Mouse (Mus musculus): ENCODE results near the gene Vezt.

Vezt gene

DNA sequence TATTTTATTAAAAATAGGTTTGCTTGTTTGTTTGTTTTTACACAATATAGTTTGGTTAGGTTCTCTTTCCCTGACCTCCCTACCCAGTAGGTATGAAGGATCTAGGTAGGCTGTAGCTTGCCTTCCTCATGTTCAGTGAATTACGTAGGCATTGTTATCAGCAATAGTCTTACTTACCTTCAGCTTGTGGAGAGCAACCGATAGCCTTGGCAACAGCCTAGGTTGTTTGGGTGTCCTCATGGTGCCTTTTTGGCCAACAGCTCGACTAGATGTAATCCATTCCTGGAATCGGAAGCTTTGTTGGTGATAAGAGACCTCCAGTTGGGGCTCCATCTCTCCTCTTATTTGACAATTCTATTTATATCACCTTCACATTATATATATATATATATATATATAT lies 114.5 kb downstream of the Vezt start:
- in situ Hi-C loops (cut with MboI; ENCODE audit: low pct_unique_long_range_greater_than_20kb in 1 of 2, low sequenced_read_pairs in 2 of 2, unreplicated experiment in 1 of 2): no loop called here

GRCm38 (mm10) chr10:93919227-93919626 lies 116.4 kb downstream of the Vezt start:
- in situ Hi-C loops (cut with MboI; ENCODE audit: low pct_unique_long_range_greater_than_20kb in 1 of 2, low sequenced_read_pairs in 2 of 2, unreplicated experiment in 1 of 2): no loop called here

DNA sequence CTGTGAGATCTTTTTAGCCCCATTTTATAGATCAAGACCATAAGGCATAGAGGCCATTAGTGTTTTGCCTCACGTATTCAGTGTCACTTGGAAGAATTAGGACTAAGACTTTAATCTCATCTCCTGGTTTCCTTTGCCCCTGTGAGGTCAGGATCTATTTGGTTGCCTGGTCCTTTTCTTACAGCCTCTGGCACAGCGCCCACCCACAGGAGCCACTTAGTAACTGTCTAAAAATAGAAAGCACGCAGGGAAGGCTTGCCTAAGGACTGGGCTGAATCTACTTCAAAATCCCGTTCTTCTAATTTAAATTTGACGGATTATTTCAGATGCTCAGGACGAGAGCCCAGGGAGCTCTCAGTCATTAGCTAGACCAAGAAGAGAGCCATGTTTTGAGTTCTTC lies 116.9 kb downstream of the Vezt start:
- in situ Hi-C loops (cut with MboI; ENCODE audit: low pct_unique_long_range_greater_than_20kb in 1 of 2, low sequenced_read_pairs in 2 of 2, unreplicated experiment in 1 of 2): no loop called here

GRCm38 (mm10) chr10:93918087-93918486 lies 117.5 kb downstream of the Vezt start:
- in situ Hi-C loops (cut with MboI; ENCODE audit: low pct_unique_long_range_greater_than_20kb in 1 of 2, low sequenced_read_pairs in 2 of 2, unreplicated experiment in 1 of 2): no loop called here

DNA sequence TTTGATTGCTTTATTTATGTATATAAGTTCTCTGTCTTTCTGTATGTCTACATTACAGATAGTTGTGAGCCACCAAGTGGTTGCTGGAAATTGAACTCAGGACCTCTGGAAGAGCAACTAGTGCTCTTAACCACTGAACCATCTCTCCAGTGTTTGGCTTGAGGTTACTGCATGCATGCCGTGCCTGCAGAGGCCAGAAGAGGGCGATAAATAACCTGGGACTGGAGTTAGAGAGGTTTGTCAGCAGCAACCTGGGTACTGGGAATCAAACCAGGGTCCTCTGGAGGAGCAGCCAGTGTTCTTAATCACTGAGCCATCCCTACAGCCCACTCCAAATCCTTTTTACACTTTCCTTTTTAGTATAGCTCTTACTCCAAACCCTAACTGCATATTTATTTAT lies 118.8 kb downstream of the Vezt start:
- in situ Hi-C loops (cut with MboI; ENCODE audit: low pct_unique_long_range_greater_than_20kb in 1 of 2, low sequenced_read_pairs in 2 of 2, unreplicated experiment in 1 of 2): no loop called here

GRCm38 (mm10) chr10:93915531-93916275 lies 119.9 kb downstream of the Vezt start:
- in situ Hi-C loops (cut with MboI; ENCODE audit: low pct_unique_long_range_greater_than_20kb in 1 of 2, low sequenced_read_pairs in 2 of 2, unreplicated experiment in 1 of 2): no loop called here

DNA sequence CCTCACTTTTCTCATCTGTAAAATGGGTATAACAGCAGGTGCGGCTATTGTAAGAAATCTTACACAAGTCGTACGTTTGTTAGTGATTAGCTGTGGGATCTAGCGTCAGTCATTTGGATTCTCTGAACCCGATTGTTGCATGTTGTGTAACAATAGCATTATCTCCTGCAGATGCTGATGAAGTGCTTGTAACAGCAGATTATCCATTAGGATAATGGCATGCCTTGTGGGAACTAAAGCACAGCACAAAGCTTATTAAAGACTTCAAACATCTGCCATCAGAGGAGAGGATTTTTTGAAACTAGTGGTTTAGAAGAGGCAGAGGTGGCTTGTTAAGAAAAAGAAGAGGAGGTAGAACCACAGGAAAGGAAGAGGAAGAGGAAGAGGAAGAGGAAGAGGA lies 122.1 kb downstream of the Vezt start:
- in situ Hi-C loops (cut with MboI; ENCODE audit: low pct_unique_long_range_greater_than_20kb in 1 of 2, low sequenced_read_pairs in 2 of 2, unreplicated experiment in 1 of 2): no loop called here

- in situ Hi-C loops (cut with MboI; ENCODE audit: low pct_unique_long_range_greater_than_20kb in 1 of 2, low sequenced_read_pairs in 2 of 2, unreplicated experiment in 1 of 2): no loop called here
Measured at GRCm38 (mm10) chr10:93912917-93913316, 122.7 kb downstream of the Vezt start.

GRCm38 (mm10) chr10:93912136-93912855 lies 123.3 kb downstream of the Vezt start:
- in situ Hi-C loops (cut with MboI; ENCODE audit: low pct_unique_long_range_greater_than_20kb in 1 of 2, low sequenced_read_pairs in 2 of 2, unreplicated experiment in 1 of 2): no loop called here

DNA sequence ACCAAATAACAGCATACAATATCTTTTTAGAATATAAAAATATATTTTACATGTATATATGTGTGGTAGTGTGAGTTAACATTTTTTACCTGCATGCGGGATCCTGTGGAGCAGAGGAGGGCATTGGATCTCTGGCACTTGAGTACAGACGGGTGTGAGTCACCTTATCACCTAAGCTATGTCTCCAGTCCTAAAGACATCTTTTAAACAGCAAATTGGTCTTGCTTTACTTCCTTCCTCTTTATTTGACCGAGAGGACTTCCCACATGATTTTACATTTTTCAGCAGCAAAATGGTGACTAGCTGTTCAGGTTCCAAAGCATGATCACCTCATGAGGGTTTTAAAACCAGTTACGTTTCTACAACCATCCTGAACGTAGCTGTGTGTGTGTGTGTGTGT lies 124.3 kb downstream of the Vezt start:
- in situ Hi-C loops (cut with MboI; ENCODE audit: low pct_unique_long_range_greater_than_20kb in 1 of 2, low sequenced_read_pairs in 2 of 2, unreplicated experiment in 1 of 2): no loop called here

- in situ Hi-C loops (cut with MboI; ENCODE audit: low pct_unique_long_range_greater_than_20kb in 1 of 2, low sequenced_read_pairs in 2 of 2, unreplicated experiment in 1 of 2): no loop called here
Measured at GRCm38 (mm10) chr10:93909811-93910446, 125.7 kb downstream of the Vezt start.

DNA sequence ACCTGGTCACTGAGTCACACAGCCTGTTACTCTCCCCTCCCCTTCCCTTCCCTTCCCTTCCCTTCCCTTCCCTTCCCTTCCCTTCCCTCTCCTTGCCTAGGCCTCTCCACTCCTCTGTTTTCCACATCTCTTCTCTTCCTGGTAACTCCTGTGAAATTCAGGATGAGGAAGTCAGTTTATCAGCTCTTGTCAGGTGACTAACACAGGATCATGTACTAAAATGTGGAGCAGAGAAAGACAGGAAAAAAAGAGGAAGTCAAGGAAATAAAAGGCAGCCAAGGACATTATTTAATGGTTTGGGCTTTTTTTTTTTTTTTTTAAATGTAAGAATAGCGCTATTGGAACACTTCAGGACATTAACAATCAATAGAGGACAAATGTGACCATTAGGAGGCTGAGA lies 126.6 kb downstream of the Vezt start:
- in situ Hi-C loops (cut with MboI; ENCODE audit: low pct_unique_long_range_greater_than_20kb in 1 of 2, low sequenced_read_pairs in 2 of 2, unreplicated experiment in 1 of 2): no loop called here

DNA sequence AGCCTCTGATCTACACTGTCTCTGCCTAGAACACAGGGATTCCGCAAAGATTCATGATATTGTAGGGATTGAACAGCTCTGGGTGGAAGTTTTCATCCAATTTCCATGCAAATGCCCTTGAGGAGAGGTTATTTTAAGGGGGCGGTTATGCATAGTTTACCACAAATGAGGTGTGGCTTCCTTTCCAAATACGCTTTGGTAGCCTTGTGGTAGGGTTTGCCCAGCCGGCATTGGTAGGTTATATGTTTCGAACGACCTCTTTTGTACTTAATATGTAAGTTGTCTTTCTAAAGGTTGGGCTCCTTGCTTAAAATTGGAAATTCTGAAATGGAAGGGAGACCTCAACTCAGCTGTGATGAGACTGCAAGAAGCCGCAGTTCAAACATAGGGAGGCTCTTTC lies 127.1 kb downstream of the Vezt start:
- in situ Hi-C loops (cut with MboI; ENCODE audit: low pct_unique_long_range_greater_than_20kb in 1 of 2, low sequenced_read_pairs in 2 of 2, unreplicated experiment in 1 of 2): no loop called here

DNA sequence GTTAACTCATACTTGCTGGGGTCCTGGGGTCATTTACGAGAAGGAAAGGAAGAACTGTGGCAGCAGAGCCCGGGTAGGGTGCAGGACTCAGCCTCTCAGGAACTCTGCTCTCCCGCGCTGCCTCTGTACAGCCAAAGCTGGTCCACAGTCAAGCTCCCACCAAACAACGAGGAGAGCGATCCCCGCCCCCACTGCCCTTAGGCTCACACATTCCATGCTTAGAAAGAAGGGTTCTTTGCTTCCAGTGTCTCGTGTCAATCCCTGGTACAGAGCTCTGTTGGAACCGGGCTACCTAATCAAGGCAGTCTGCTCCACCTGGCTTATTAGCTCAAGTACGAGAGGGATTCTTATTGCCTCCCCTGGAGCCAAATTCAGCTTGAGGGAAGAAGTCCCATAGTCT lies 128.2 kb downstream of the Vezt start:
- in situ Hi-C loops (cut with MboI; ENCODE audit: low pct_unique_long_range_greater_than_20kb in 1 of 2, low sequenced_read_pairs in 2 of 2, unreplicated experiment in 1 of 2): no loop called here

GRCm38 (mm10) chr10:93899907-93900306 lies 135.7 kb downstream of the Vezt start:
- in situ Hi-C loops (cut with MboI; ENCODE audit: low pct_unique_long_range_greater_than_20kb in 1 of 2, low sequenced_read_pairs in 2 of 2, unreplicated experiment in 1 of 2): no loop called here

GRCm38 (mm10) chr10:93899303-93899702 lies 136.3 kb downstream of the Vezt start:
- in situ Hi-C loops (cut with MboI; ENCODE audit: low pct_unique_long_range_greater_than_20kb in 1 of 2, low sequenced_read_pairs in 2 of 2, unreplicated experiment in 1 of 2): no loop called here

DNA sequence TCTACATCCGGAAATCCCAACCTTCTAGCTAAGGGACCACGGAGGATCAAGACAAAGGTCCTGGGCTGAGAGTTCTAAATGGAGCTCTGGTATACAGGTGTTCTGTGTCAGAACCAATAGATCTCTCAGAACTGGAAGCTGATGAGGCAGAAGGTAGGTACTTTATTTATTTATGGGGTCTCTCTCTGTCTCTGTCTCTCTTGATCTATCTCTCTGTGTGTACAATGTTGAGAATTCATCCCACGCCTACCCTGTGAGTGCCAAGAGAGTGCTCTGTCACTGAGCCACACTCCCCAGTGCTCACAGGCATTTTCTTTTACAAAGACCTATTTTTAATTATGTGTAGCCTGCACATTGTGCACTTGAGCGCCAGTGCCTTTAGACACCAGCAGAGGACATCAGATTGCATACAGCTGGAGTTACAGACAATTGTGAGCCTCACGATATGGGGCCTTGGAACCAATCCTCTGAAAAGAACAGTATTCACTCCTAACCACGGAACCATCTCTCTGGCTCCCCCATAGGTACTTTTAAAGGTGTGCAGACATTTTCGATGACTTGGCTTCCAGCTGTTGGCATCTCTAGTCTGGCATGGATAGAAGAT lies 138.5 kb downstream of the Vezt start, which contains the start of gene Metap2:
Gene Metap2, minus strand, starts transcription at position 51 of the 604 bp plus-strand sequence.
- in situ Hi-C loops (cut with MboI; ENCODE audit: low pct_unique_long_range_greater_than_20kb in 1 of 2, low sequenced_read_pairs in 2 of 2, unreplicated experiment in 1 of 2): no loop called here

- in situ Hi-C loops (cut with MboI; ENCODE audit: low pct_unique_long_range_greater_than_20kb in 1 of 2, low sequenced_read_pairs in 2 of 2, unreplicated experiment in 1 of 2): no loop called here
Measured at GRCm38 (mm10) chr10:93892551-93892950, 143.1 kb downstream of the Vezt start.

GRCm38 (mm10) chr10:93891031-93891430 lies 144.6 kb downstream of the Vezt start:
- in situ Hi-C loops (cut with MboI; ENCODE audit: low pct_unique_long_range_greater_than_20kb in 1 of 2, low sequenced_read_pairs in 2 of 2, unreplicated experiment in 1 of 2): no loop called here
